11 mouse cellular contexts compared by ENCODE assay signal in genomic region chr10:77729241-77729640, GRCm38 (mm10). TPM values are rescaled to one million over a fixed set of nuclear protein-coding genes. Genes with fewer than 3 reads are reported as not detected.
DNase-seq lines count a peak whose midpoint lies in the region; ATAC-seq and TF ChIP-seq lines count a peak whose summit lies in the region.
"Had no signal": no experiment of that assay in that cellular context is flagged by ENCODE, and none has a peak within 500 bp of the region (broad histone marks: within the 10 kb centered on the region; RNA-seq: fewer than 3 reads in every experiment).

No protein-coding gene starts in this region.

- WGBS in kidney, adult 2 months = 52% methylated on average over 4 of the region's 4 CpGs

- no peak for ATAC-seq in megakaryocyte, adult 5-6 weeks (ENCODE audit: poor library complexity, severe bottlenecking)

- intact Hi-C loops in heart, postnatal 36 days (cut with DNase I) = loop anchor here (2.0 kb wide), 2 partner anchors 86 to 150 kb away; partner anchors contain the start of gene Gm2696

- DNase-seq in kidney, adult 2 months = peak; percentile 4
- no peak for DNase-seq in kidney, adult 11 months
- peak; percentile 35 to 40 for DNase-seq in B cell, adult 2 months
- DNase-seq in R1 (ENCODE audit: low read depth, low spot score) = peak; percentile 63
- DNase-seq in kidney, postnatal 4 days = peak; percentile 11 to 27
- DNase-seq in heart, postnatal 4 days = no peak
- no peak for DNase-seq in heart, postnatal 36 days

- no peaks in the 10 kb centered on the region for H3K36me3 ChIP-seq in kidney, adult 2 months (ENCODE audit: control insufficient read depth, insufficient read depth, low read length)
- H3K36me3 ChIP-seq: forebrain, embryonic 10.5 days; lung, embryonic 15.5 days had no signal

- no peaks in the 10 kb centered on the region for H3K4me1 ChIP-seq in kidney, adult 2 months (ENCODE audit: control insufficient read depth, insufficient read depth, low read length)
- H3K4me1 ChIP-seq: lung, embryonic 15.5 days had no signal

- H3K27me3 ChIP-seq in kidney, adult 2 months (replicated peaks; ENCODE audit: control insufficient read depth, insufficient read depth, low read length) = no peaks in the 10 kb centered on the region
- H3K27me3 ChIP-seq: lung, embryonic 15.5 days had no signal

- peak; percentile 44 for TF ChIP-seq CTCF in kidney, adult 2 months (conservative IDR thresholded peaks at IDR 0.05; ENCODE audit: insufficient read depth, insufficient read length, low read depth, low read length)

- H3K4me3 ChIP-seq in kidney, adult 2 months (ENCODE audit: insufficient read depth, low read depth, low read length) = no peak overlapping the region
- H3K4me3 ChIP-seq: forebrain, embryonic 10.5 days; lung, embryonic 15.5 days had no signal

- no peak overlapping the region for H3K27ac ChIP-seq in kidney, adult 2 months (ENCODE audit: insufficient read depth, low read depth, low read length)
- H3K27ac ChIP-seq: forebrain, embryonic 10.5 days; lung, embryonic 15.5 days had no signal

- no peak for TF ChIP-seq POLR2A in kidney, adult 2 months (IDR thresholded peaks at IDR 0.05; ENCODE audit: low read depth, low read length)

RNA-seq across cellular contexts. Expression of gene Gm10100, which starts 3.0 kb away (rescaled TPM):
- polyA plus RNA-seq in kidney, adult 2 months (2012; rRNA removed) = not detected in 2 replicates
- not detected for total RNA-seq in heart, postnatal 4 days (2021)
- total RNA-seq in heart, postnatal 36 days (2021) = not detected
- not detected in 2 replicates for total RNA-seq in megakaryocyte, adult 5-6 weeks (2015)
- not detected in 2 replicates for total RNA-seq in megakaryocyte, adult 5-6 weeks (2017)
- total RNA-seq: hematopoietic stem cell, adult 5-6 weeks had no signal
- polyA plus RNA-seq: forebrain, embryonic 10.5 days; lung, embryonic 15.5 days had no signal

RNA-seq across cellular contexts. Expression of gene Krtap12-1, which starts 8.8 kb away (rescaled TPM):
- not detected in 2 replicates for polyA plus RNA-seq in kidney, adult 2 months (2012; rRNA removed)
- not detected for total RNA-seq in heart, postnatal 4 days (2021)
- total RNA-seq in heart, postnatal 36 days (2021) = not detected
- total RNA-seq in megakaryocyte, adult 5-6 weeks (2015) = not detected in 2 replicates
- not detected in 2 replicates for total RNA-seq in megakaryocyte, adult 5-6 weeks (2017)
- total RNA-seq: hematopoietic stem cell, adult 5-6 weeks had no signal
- polyA plus RNA-seq: forebrain, embryonic 10.5 days; lung, embryonic 15.5 days had no signal

RNA-seq across cellular contexts. Expression of gene Gm18596, which starts 13.2 kb away (rescaled TPM):
- not detected in 2 replicates for polyA plus RNA-seq in kidney, adult 2 months (2012; rRNA removed)
- not detected for total RNA-seq in heart, postnatal 4 days (2021)
- not detected for total RNA-seq in heart, postnatal 36 days (2021)
- total RNA-seq in megakaryocyte, adult 5-6 weeks (2015) = not detected in 2 replicates
- total RNA-seq in megakaryocyte, adult 5-6 weeks (2017) = not detected in 2 replicates
- total RNA-seq: hematopoietic stem cell, adult 5-6 weeks had no signal
- polyA plus RNA-seq: forebrain, embryonic 10.5 days; lung, embryonic 15.5 days had no signal

RNA-seq across cellular contexts. Expression of gene Gm10142, which starts 13.6 kb away (rescaled TPM):
- not detected in 2 replicates for polyA plus RNA-seq in kidney, adult 2 months (2012; rRNA removed)
- total RNA-seq in heart, postnatal 4 days (2021) = not detected
- total RNA-seq in heart, postnatal 36 days (2021) = not detected
- total RNA-seq in megakaryocyte, adult 5-6 weeks (2015) = not detected in 2 replicates
- not detected in 2 replicates for total RNA-seq in megakaryocyte, adult 5-6 weeks (2017)
- total RNA-seq: hematopoietic stem cell, adult 5-6 weeks had no signal
- polyA plus RNA-seq: forebrain, embryonic 10.5 days; lung, embryonic 15.5 days had no signal

RNA-seq across cellular contexts. Expression of gene Gm10024, which starts 18.0 kb away (rescaled TPM):
- not detected in 2 replicates for polyA plus RNA-seq in kidney, adult 2 months (2012; rRNA removed)
- total RNA-seq in heart, postnatal 4 days (2021) = not detected
- total RNA-seq in heart, postnatal 36 days (2021) = not detected
- not detected in 2 replicates for total RNA-seq in megakaryocyte, adult 5-6 weeks (2015)
- total RNA-seq in megakaryocyte, adult 5-6 weeks (2017) = not detected in 2 replicates
- total RNA-seq: hematopoietic stem cell, adult 5-6 weeks had no signal
- polyA plus RNA-seq: forebrain, embryonic 10.5 days; lung, embryonic 15.5 days had no signal

Comparison
In these comparisons a context has a peak if more than half of its experiments do, and no peak if none do; other contexts are left out.
1. DNase-seq: peak in kidney, adult 2 months (single experiment), B cell, adult 2 months (2 of 2), R1 (single experiment) and kidney, postnatal 4 days (2 of 2); none in kidney, adult 11 months (single experiment), heart, postnatal 4 days (single experiment) and heart, postnatal 36 days (0 of 2).